Comparison of ENCODE assay signal across 9 mouse cellular contexts in the genomic region with DNA sequence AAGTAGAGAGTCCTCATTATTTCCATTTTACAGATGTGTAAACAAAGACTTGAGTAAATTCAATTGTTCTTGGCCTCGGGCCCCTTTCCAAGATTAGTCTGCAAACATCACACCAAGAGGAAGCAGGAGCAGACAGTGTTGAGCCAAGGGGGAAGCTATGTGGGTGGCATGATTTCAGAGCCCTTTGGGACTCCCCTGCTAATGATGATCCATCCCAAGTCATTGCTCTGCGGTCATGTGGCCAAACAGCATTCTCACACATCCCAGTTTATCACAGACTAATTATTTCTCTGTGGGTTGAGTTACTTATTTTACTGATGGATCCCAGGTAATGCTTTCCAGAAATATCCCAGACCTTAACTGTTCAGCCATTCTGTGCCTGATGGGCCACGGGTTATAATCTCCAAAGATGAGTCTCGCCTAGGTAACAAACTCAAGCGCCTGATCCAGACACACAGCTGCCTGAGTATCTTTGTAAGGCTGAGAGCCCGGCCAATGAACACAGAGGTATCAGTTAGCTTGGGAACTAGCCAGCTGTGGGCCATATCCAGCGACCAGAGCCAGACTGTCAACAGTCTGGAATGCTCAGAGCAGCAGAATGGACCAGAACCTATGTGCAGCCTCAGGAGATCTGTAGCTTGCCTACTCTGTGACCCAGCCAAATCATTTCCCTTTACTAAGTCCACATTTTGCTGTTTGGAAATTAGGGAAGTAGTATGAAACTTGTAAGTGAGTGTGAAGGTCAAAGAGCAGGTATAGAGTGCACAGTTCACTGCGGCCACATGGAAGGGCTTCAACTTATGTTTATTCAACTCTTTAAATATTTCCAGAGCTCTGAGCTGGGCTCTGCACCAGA.
DNase-seq lines count a peak whose midpoint lies in the region; ATAC-seq and TF ChIP-seq lines count a peak whose summit lies in the region.
"Had no signal": no experiment of that assay in that cellular context is flagged by ENCODE, and none has a peak within 500 bp of the region (broad histone marks: within the 10 kb centered on the region; RNA-seq: fewer than 3 reads in every experiment).

No protein-coding gene starts in this region.

- H3K4me3 ChIP-seq in embryonic facial prominence, embryonic 10.5 days: no peak overlapping the region
- no peak overlapping the region for H3K4me3 ChIP-seq in heart, embryonic 16.5 days (ENCODE audit: low read length)
- no peak overlapping the region for H3K4me3 ChIP-seq in lung, embryonic 14.5 days (ENCODE audit: low read depth, low read length)
- H3K4me3 ChIP-seq in forebrain, embryonic 16.5 days (replicated peaks; ENCODE audit: low read length): no peak overlapping the region

- no peaks in the 10 kb centered on the region for H3K9me3 ChIP-seq in embryonic facial prominence, embryonic 10.5 days
- 0 out of 2 replicates have a peak, but pooled peaks cover 2% of the 10 kb centered on the region for H3K9me3 ChIP-seq in heart, embryonic 16.5 days (replicated peaks; ENCODE audit: control insufficient read depth, low read length)
- no peaks in the 10 kb centered on the region for H3K9me3 ChIP-seq in lung, embryonic 14.5 days (ENCODE audit: low read depth, low read length)
- no peaks in the 10 kb centered on the region for H3K9me3 ChIP-seq in forebrain, embryonic 16.5 days (ENCODE audit: control insufficient read depth, low read length)

- 70% methylated on average over 8 of the region's 8 CpGs for WGBS in embryonic facial prominence, embryonic 10.5 days
- 40% methylated on average over 8 of the region's 8 CpGs for WGBS in heart, embryonic 16.5 days
- WGBS in lung, embryonic 14.5 days: 36% methylated on average over 8 of the region's 8 CpGs
- WGBS in forebrain, embryonic 16.5 days: 80% methylated on average over 8 of the region's 8 CpGs

- no peak for TF ChIP-seq CTCF in lung, embryonic 14.5 days (IDR thresholded peaks at IDR 0.05; ENCODE audit: low read depth)

- no peak overlapping the region for H3K4me2 ChIP-seq in heart, embryonic 16.5 days (ENCODE audit: low read depth, low read length)
- no peak overlapping the region for H3K4me2 ChIP-seq in lung, embryonic 14.5 days
- H3K4me2 ChIP-seq in forebrain, embryonic 16.5 days (ENCODE audit: low read length): no peak overlapping the region

- peak; percentile 33 for DNase-seq in adrenal gland, postnatal 10 days
- DNase-seq in adrenal gland, postnatal 4 days (ENCODE audit: low spot score in 2 of 2): no peak
- DNase-seq in embryonic facial prominence, embryonic 10.5 days (ENCODE audit: low spot score): peak; percentile 33
- peak; percentile 83 for DNase-seq in lung, embryonic 14.5 days
- DNase-seq in testis, postnatal 10 days (ENCODE audit: low spot score): no peak
- DNase-seq in urinary bladder, postnatal 10 days (ENCODE audit: low spot score): no peak
- DNase-seq: adrenal gland, adult 8-10 months had no signal

- H3K9ac ChIP-seq in heart, embryonic 16.5 days (ENCODE audit: low read length): no peak overlapping the region
- H3K9ac ChIP-seq in lung, embryonic 14.5 days: no peak overlapping the region
- no peak overlapping the region for H3K9ac ChIP-seq in forebrain, embryonic 16.5 days (replicated peaks; ENCODE audit: low read depth, low read length)

- H3K27me3 ChIP-seq in embryonic facial prominence, embryonic 10.5 days (replicated peaks; ENCODE audit: low read depth, poor library complexity, severe bottlenecking): no peaks in the 10 kb centered on the region
- no peaks in the 10 kb centered on the region for H3K27me3 ChIP-seq in heart, embryonic 16.5 days (ENCODE audit: control insufficient read depth, insufficient read depth, low read length)
- no peaks in the 10 kb centered on the region for H3K27me3 ChIP-seq in lung, embryonic 14.5 days (ENCODE audit: insufficient read depth, low read length)
- no peaks in the 10 kb centered on the region for H3K27me3 ChIP-seq in forebrain, embryonic 16.5 days (replicated peaks; ENCODE audit: control insufficient read depth, insufficient read depth, low read length)

- ATAC-seq in heart, embryonic 16.5 days (replicated peaks; ENCODE audit: extremely low read depth, insufficient read depth, low FRiP score): peak; percentile 82
- peak; percentile 67 for ATAC-seq in lung, embryonic 14.5 days (ENCODE audit: insufficient read depth)
- ATAC-seq in forebrain, embryonic 16.5 days: no peak

- peaks cover 16% of the 10 kb centered on the region for H3K4me1 ChIP-seq in embryonic facial prominence, embryonic 10.5 days
- H3K4me1 ChIP-seq in heart, embryonic 16.5 days (ENCODE audit: control insufficient read depth, insufficient read depth, low read length): peaks cover 41% of the 10 kb centered on the region
- H3K4me1 ChIP-seq in lung, embryonic 14.5 days (ENCODE audit: insufficient read depth): peaks cover 42% of the 10 kb centered on the region
- peaks cover 2% of the 10 kb centered on the region; the same call in 1 of the 2 replicates for H3K4me1 ChIP-seq in forebrain, embryonic 16.5 days (replicated peaks; ENCODE audit: control insufficient read depth, insufficient read depth, low read length)

- H3K27ac ChIP-seq in embryonic facial prominence, embryonic 10.5 days (replicated peaks): no peak overlapping the region
- H3K27ac ChIP-seq in heart, embryonic 16.5 days (ENCODE audit: low read length): peak overlapping the region; percentile 67
- peak overlapping the region; percentile 77 for H3K27ac ChIP-seq in lung, embryonic 14.5 days (ENCODE audit: low read depth)
- no peak overlapping the region for H3K27ac ChIP-seq in forebrain, embryonic 16.5 days (ENCODE audit: low read length)

- no peaks in the 10 kb centered on the region for H3K36me3 ChIP-seq in embryonic facial prominence, embryonic 10.5 days (replicated peaks)
- no peaks in the 10 kb centered on the region for H3K36me3 ChIP-seq in heart, embryonic 16.5 days (ENCODE audit: control insufficient read depth, insufficient read depth)
- H3K36me3 ChIP-seq in lung, embryonic 14.5 days (ENCODE audit: insufficient read depth): no peaks in the 10 kb centered on the region
- no peaks in the 10 kb centered on the region for H3K36me3 ChIP-seq in forebrain, embryonic 16.5 days (ENCODE audit: control insufficient read depth, insufficient read depth)

Comparison
In these comparisons a context has a peak if more than half of its experiments do, and no peak if none do; other contexts are left out.
1. DNase-seq: peak in adrenal gland, postnatal 10 days (single experiment), embryonic facial prominence, embryonic 10.5 days (single experiment) and lung, embryonic 14.5 days (single experiment); none in adrenal gland, postnatal 4 days (0 of 2), testis, postnatal 10 days (single experiment) and urinary bladder, postnatal 10 days (single experiment).
2. H3K27ac ChIP-seq: peak in heart, embryonic 16.5 days (single experiment) and lung, embryonic 14.5 days (single experiment); none in embryonic facial prominence, embryonic 10.5 days (single experiment) and forebrain, embryonic 16.5 days (single experiment).